Mouse (Mus musculus): ENCODE measurements around the gene Olfr575. TPM values are rescaled to one million over a fixed set of nuclear protein-coding genes. Genes with fewer than 3 reads are reported as not detected.

The Olfr575 gene
- polyA plus RNA-seq, 1 experiment from 2014 or later, result not detected

DNA sequence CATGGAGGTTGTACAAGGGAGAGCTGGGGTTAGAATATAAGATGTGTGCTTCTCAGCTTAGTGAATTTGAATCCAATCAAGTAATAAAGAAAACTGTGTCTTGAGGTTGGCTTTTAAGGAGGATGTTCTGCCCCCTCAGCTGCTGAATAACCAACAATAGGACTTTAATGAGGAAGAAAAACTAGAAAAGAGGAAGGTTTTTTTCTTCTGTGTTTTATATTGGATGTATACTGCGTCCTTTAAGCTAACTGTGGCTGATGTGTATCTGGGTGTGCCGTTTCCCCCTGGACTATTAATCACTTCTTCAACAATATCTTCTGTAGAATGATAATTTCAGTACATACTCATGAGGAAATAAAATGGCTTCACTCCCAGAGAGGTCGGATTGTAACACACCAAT, 31.5 kb downstream of the Olfr575 start:
- H3K36me3 ChIP-seq (ENCODE audit: control insufficient read depth, insufficient read depth), result no peaks in the 10 kb centered on the region

GRCm38 (mm10) chr7:102924109-102924508, 34.5 kb downstream of the Olfr575 start, which contains the start of gene Olfr572:
Gene Olfr572, plus strand, starts transcription at chr7:102924409.
- WGBS, result 76% methylated on average over 1 of the region's 1 CpGs
- Histone ChIP-seq H3K4me2 (ENCODE audit: low read length) (no peak within 1 kb of the TSS), H3K27ac (ENCODE audit: low read length) (no peak within 1 kb of the TSS), H3K36me3 (ENCODE audit: control insufficient read depth, insufficient read depth) (no peaks in the 10 kb centered on the region), H3K9ac (replicated peaks; ENCODE audit: low read depth, low read length) (no peak within 1 kb of the TSS), H3K9me3 (ENCODE audit: control insufficient read depth, low read length) (no peaks in the 10 kb centered on the region), H3K4me3 (replicated peaks; ENCODE audit: low read length) (no peak within 1 kb of the TSS), H3K27me3 (replicated peaks; ENCODE audit: control insufficient read depth, insufficient read depth, low read length) (no peaks in the 10 kb centered on the region), H3K4me1 (replicated peaks; ENCODE audit: control insufficient read depth, insufficient read depth, low read length) (no peaks in the 10 kb centered on the region)
- no peak for ATAC-seq

More for the DNA sequence above, 31.5 kb downstream of the Olfr575 start:
- Histone ChIP-seq H3K4me1 (replicated peaks; ENCODE audit: control insufficient read depth, insufficient read depth, low read length) (no peaks in the 10 kb centered on the region), H3K9me3 (ENCODE audit: control insufficient read depth, low read length) (no peaks in the 10 kb centered on the region), H3K4me2 (ENCODE audit: low read length) (no peak overlapping the region), H3K4me3 (replicated peaks; ENCODE audit: low read length) (no peak overlapping the region), H3K27me3 (replicated peaks; ENCODE audit: control insufficient read depth, insufficient read depth, low read length) (no peaks in the 10 kb centered on the region), H3K9ac (replicated peaks; ENCODE audit: low read depth, low read length) (no peak overlapping the region), H3K27ac (ENCODE audit: low read length) (no peak overlapping the region)
- no peak for ATAC-seq
- 74% methylated on average over 3 of the region's 3 CpGs for WGBS

- Histone ChIP-seq H3K4me3 (replicated peaks; ENCODE audit: low read length) (no peak overlapping the region), H3K9me3 (ENCODE audit: control insufficient read depth, low read length) (no peaks in the 10 kb centered on the region), H3K27me3 (replicated peaks; ENCODE audit: control insufficient read depth, insufficient read depth, low read length) (no peaks in the 10 kb centered on the region), H3K9ac (replicated peaks; ENCODE audit: low read depth, low read length) (no peak overlapping the region), H3K27ac (ENCODE audit: low read length) (no peak overlapping the region), H3K36me3 (ENCODE audit: control insufficient read depth, insufficient read depth) (no peaks in the 10 kb centered on the region), H3K4me2 (ENCODE audit: low read length) (no peak overlapping the region), H3K4me1 (replicated peaks; ENCODE audit: control insufficient read depth, insufficient read depth, low read length) (no peaks in the 10 kb centered on the region)
- 19% methylated on average over 1 of the region's 1 CpGs for WGBS
- peak; percentile 70; the same call in 1 of the 2 replicates for ATAC-seq
Observed at GRCm38 (mm10) chr7:102919632-102920031, 38.9 kb downstream of the Olfr575 start.

DNA sequence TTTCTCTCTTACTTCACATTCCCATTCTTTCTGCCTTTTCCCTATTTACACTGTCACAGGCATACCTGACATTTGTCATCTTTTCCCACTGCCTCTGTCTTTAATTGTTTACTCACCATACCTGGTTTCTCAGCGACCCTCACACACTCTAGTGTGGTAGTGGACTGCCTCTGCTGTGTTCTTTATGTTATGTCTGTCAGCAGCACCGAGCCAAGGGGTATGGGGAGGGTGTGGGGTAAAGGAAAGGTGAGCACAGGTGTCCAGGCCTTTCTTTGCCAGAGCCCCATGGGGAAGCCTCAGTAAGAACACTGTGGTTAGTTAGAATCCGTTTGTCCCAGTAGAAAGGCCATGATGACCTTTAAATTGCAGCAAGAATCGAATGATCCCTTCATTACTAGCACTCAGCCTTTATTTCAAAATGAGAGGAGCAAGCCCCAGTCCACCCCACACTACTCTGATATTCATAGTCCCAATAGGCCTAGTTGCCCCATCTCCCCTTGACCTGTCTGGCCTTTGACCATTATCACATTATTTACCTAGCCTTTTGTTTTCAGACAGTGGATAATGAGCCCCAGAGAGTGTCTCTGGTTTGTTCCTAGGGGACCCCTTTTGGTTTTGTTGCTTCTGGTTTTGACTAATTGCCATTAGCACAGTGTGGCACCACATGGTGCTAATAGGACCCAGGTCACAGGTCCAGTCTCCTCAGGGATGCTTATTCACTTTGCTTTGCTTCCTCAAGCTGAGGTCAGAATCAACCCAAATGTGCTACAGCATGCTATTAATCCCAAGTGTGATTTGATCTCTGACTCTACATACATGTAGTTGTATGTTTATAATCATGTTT, 41.3 kb downstream of the Olfr575 start, which contains the start of gene Olfr571:
TSS of gene Olfr571 (minus strand) at position 505 of the 844 bp plus-strand sequence.
- H3K4me3 ChIP-seq (replicated peaks; ENCODE audit: low read length), result no peak within 1 kb of the TSS
- no peak within 1 kb of the TSS for H3K27ac ChIP-seq (ENCODE audit: low read length)
- H3K9ac ChIP-seq (replicated peaks; ENCODE audit: low read depth, low read length), result no peak within 1 kb of the TSS
- H3K9me3 ChIP-seq (ENCODE audit: control insufficient read depth, low read length), result no peaks in the 10 kb centered on the region
- ATAC-seq, result no peak
- H3K4me1 ChIP-seq (replicated peaks; ENCODE audit: control insufficient read depth, insufficient read depth, low read length), result no peaks in the 10 kb centered on the region
- H3K27me3 ChIP-seq (replicated peaks; ENCODE audit: control insufficient read depth, insufficient read depth, low read length), result no peaks in the 10 kb centered on the region
- no peaks in the 10 kb centered on the region for H3K36me3 ChIP-seq (ENCODE audit: control insufficient read depth, insufficient read depth)
- no peak within 1 kb of the TSS for H3K4me2 ChIP-seq (ENCODE audit: low read length)
- 65% methylated on average over 4 of the region's 4 CpGs for WGBS

DNA sequence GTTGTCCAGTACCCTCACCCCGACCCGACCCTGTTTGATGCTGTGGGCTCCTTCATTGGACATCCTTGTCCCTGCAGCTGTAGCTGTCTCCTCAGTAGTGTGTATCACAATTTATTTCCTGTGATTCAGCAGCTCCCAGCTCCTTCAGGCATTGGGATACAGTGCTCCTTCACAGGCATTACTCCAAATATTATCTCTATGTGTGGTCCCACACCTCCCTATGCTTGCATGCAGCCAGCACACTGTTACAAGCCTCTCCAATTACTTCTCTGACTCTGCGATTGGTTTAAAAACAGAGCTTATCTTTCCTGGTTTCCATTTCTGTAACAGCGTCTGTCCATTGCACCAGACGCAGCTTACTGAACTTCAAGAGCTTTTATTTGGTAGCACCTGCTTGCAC, 42.2 kb downstream of the Olfr575 start:
- no peak overlapping the region for H3K4me3 ChIP-seq (replicated peaks; ENCODE audit: low read length)
- no peak overlapping the region for H3K9ac ChIP-seq (replicated peaks; ENCODE audit: low read depth, low read length)
- no peak for ATAC-seq
- H3K27ac ChIP-seq (ENCODE audit: low read length), result no peak overlapping the region
- H3K36me3 ChIP-seq (ENCODE audit: control insufficient read depth, insufficient read depth), result no peaks in the 10 kb centered on the region
- H3K4me1 ChIP-seq (replicated peaks; ENCODE audit: control insufficient read depth, insufficient read depth, low read length), result no peaks in the 10 kb centered on the region
- no peak overlapping the region for H3K4me2 ChIP-seq (ENCODE audit: low read length)
- 84% methylated on average over 5 of the region's 5 CpGs for WGBS
- no peaks in the 10 kb centered on the region for H3K27me3 ChIP-seq (replicated peaks; ENCODE audit: control insufficient read depth, insufficient read depth, low read length)
- H3K9me3 ChIP-seq (ENCODE audit: control insufficient read depth, low read length), result no peaks in the 10 kb centered on the region

DNA sequence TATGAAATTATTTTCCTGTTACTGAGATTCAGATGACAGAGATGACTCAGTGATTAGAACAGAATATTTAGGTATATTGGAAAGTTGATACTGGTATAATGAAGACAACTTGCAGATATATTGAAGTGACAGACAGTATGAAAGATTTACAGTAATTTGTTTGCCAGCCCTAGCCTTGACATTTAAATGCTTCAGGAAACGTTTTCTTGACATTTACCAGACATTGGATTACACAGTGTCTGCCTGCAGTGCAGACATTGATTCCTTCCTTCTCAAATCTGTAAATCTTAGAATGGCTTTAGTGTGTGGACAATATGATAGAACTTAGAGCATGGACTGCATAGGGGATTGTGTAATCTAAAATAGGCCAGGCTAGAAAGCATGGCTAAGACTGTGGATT, 43.3 kb downstream of the Olfr575 start:
- Histone ChIP-seq H3K36me3 (ENCODE audit: control insufficient read depth, insufficient read depth) (no peaks in the 10 kb centered on the region), H3K9me3 (ENCODE audit: control insufficient read depth, low read length) (no peaks in the 10 kb centered on the region), H3K27ac (ENCODE audit: low read length) (no peak overlapping the region), H3K4me2 (ENCODE audit: low read length) (no peak overlapping the region), H3K9ac (replicated peaks; ENCODE audit: low read depth, low read length) (no peak overlapping the region), H3K27me3 (replicated peaks; ENCODE audit: control insufficient read depth, insufficient read depth, low read length) (no peaks in the 10 kb centered on the region), H3K4me3 (replicated peaks; ENCODE audit: low read length) (no peak overlapping the region), H3K4me1 (replicated peaks; ENCODE audit: control insufficient read depth, insufficient read depth, low read length) (no peaks in the 10 kb centered on the region)
- WGBS, result 40% methylated on average over 1 of the region's 1 CpGs
- ATAC-seq, result no peak

Other genes with a start within 250 kb of the Olfr575 start
- not detected in 2 replicates for gene Olfr33, start 239.7 kb downstream of the Olfr575 start, polyA plus RNA-seq (2015; fragmentation: Nextera tagmentation; extraction: Ambion mirVana)
- gene Olfr559, start 231.3 kb downstream of the Olfr575 start, polyA plus RNA-seq (2015; fragmentation: Nextera tagmentation; extraction: Ambion mirVana), result not detected in 2 replicates
- not detected in 2 replicates for gene Olfr560, start 199.4 kb downstream of the Olfr575 start, polyA plus RNA-seq (2015; fragmentation: Nextera tagmentation; extraction: Ambion mirVana)
- not detected in 2 replicates for gene Olfr78, start 199.3 kb downstream of the Olfr575 start, polyA plus RNA-seq (2015; fragmentation: Nextera tagmentation; extraction: Ambion mirVana)
- not detected in 2 replicates for gene Olfr561, start 187.6 kb downstream of the Olfr575 start, polyA plus RNA-seq (2015; fragmentation: Nextera tagmentation; extraction: Ambion mirVana)
- gene Olfr564, start 155.3 kb downstream of the Olfr575 start, polyA plus RNA-seq (2015; fragmentation: Nextera tagmentation; extraction: Ambion mirVana), result not detected in 2 replicates
- not detected in 2 replicates for gene Olfr566, start 100.0 kb downstream of the Olfr575 start, polyA plus RNA-seq (2015; fragmentation: Nextera tagmentation; extraction: Ambion mirVana)
- not detected in 2 replicates for gene Olfr568, start 81.7 kb downstream of the Olfr575 start, polyA plus RNA-seq (2015; fragmentation: Nextera tagmentation; extraction: Ambion mirVana)
- not detected in 2 replicates for gene Olfr569, start 67.9 kb downstream of the Olfr575 start, polyA plus RNA-seq (2015; fragmentation: Nextera tagmentation; extraction: Ambion mirVana)
- 0.20 TPM in 1 of 2 replicates, not detected in the other for gene Olfr570, start 64.2 kb downstream of the Olfr575 start, polyA plus RNA-seq (2015; fragmentation: Nextera tagmentation; extraction: Ambion mirVana)
- gene Olfr571, start 41.2 kb downstream of the Olfr575 start, polyA plus RNA-seq (2015; fragmentation: Nextera tagmentation; extraction: Ambion mirVana), result not detected in 2 replicates
- not detected in 2 replicates for gene Olfr572, start 34.4 kb downstream of the Olfr575 start, polyA plus RNA-seq (2015; fragmentation: Nextera tagmentation; extraction: Ambion mirVana)
- not detected in 2 replicates for gene Olfr573-ps1, start 16.2 kb downstream of the Olfr575 start, polyA plus RNA-seq (2015; fragmentation: Nextera tagmentation; extraction: Ambion mirVana)
- not detected in 2 replicates for gene Olfr574, start 10.3 kb downstream of the Olfr575 start, polyA plus RNA-seq (2015; fragmentation: Nextera tagmentation; extraction: Ambion mirVana)
- not detected in 2 replicates for gene Olfr576, start 3.9 kb upstream of the Olfr575 start, polyA plus RNA-seq (2015; fragmentation: Nextera tagmentation; extraction: Ambion mirVana)
- gene Olfr577, start 17.2 kb upstream of the Olfr575 start, polyA plus RNA-seq (2015; fragmentation: Nextera tagmentation; extraction: Ambion mirVana), result not detected in 2 replicates
- gene Olfr578, start 30.5 kb upstream of the Olfr575 start, polyA plus RNA-seq (2015; fragmentation: Nextera tagmentation; extraction: Ambion mirVana), result not detected in 2 replicates
- gene Olfr582, start 79.2 kb upstream of the Olfr575 start, polyA plus RNA-seq (2015; fragmentation: Nextera tagmentation; extraction: Ambion mirVana), result not detected in 2 replicates
- gene Olfr583, start 92.5 kb upstream of the Olfr575 start, polyA plus RNA-seq (2015; fragmentation: Nextera tagmentation; extraction: Ambion mirVana), result not detected in 2 replicates
- not detected in 2 replicates for gene Olfr584, start 123.1 kb upstream of the Olfr575 start, polyA plus RNA-seq (2015; fragmentation: Nextera tagmentation; extraction: Ambion mirVana)
- not detected in 2 replicates for gene Olfr585, start 138.9 kb upstream of the Olfr575 start, polyA plus RNA-seq (2015; fragmentation: Nextera tagmentation; extraction: Ambion mirVana)
- not detected in 2 replicates for gene Olfr586, start 166.9 kb upstream of the Olfr575 start, polyA plus RNA-seq (2015; fragmentation: Nextera tagmentation; extraction: Ambion mirVana)
- not detected in 2 replicates for gene Olfr588-ps1, start 182.1 kb upstream of the Olfr575 start, polyA plus RNA-seq (2015; fragmentation: Nextera tagmentation; extraction: Ambion mirVana)
- gene Olfr589, start 197.6 kb upstream of the Olfr575 start, polyA plus RNA-seq (2015; fragmentation: Nextera tagmentation; extraction: Ambion mirVana), result not detected in 2 replicates
- not detected in 2 replicates for gene Olfr591, start 219.6 kb upstream of the Olfr575 start, polyA plus RNA-seq (2015; fragmentation: Nextera tagmentation; extraction: Ambion mirVana)
- gene Olfr592, start 226.0 kb upstream of the Olfr575 start, polyA plus RNA-seq (2015; fragmentation: Nextera tagmentation; extraction: Ambion mirVana), result not detected in 2 replicates

Measured in forebrain, embryonic 16.5 days (tissue).